Mouse (Mus musculus) forebrain, embryonic 10.5 days (tissue): ENCODE results near the gene Gstz1. TPM values are rescaled to one million over a fixed set of nuclear protein-coding genes. Genes with fewer than 3 reads are reported as not detected.

Experiments used
- polyA plus RNA-seq: library from polyadenylated mRNA; unstranded; fragments of >200 nt; fragmentation: Nextera tagmentation; extraction: Ambion mirVana; gene quantifications from 2 replicates; pipeline ENCODE4 v1.2.1, GENCODE M21; 2016

Gstz1 gene
- polyA plus RNA-seq, 1 experiment from 2014 or later: 28.5 TPM

Other genes starting within 250 kb of the Gstz1 start
- 39.1 and 40.4 TPM in 2 replicates for gene Cipc, start 200.1 kb upstream of the Gstz1 start, polyA plus RNA-seq
- 0.07 TPM in 1 of 2 replicates, not detected in the other for gene Zdhhc22, start 156.7 kb upstream of the Gstz1 start, polyA plus RNA-seq
- gene Tmem63c, start 125.8 kb upstream of the Gstz1 start, polyA plus RNA-seq: 0.15 TPM in 1 of 2 replicates, not detected in the other
- 0.29 and 0.31 TPM in 2 replicates for gene Ngb, start 44.6 kb upstream of the Gstz1 start, polyA plus RNA-seq
- gene Pomt2, start 803 bp downstream of the Gstz1 start, polyA plus RNA-seq: 15.5 and 16.6 TPM in 2 replicates
- gene Samd15, start 52.6 kb downstream of the Gstz1 start, polyA plus RNA-seq: 1.7 and 2.0 TPM in 2 replicates
- gene Tmed8, start 53.3 kb downstream of the Gstz1 start, polyA plus RNA-seq: 3.5 and 3.7 TPM in 2 replicates
- 0.46 and 0.84 TPM in 2 replicates for gene Noxred1, start 91.6 kb downstream of the Gstz1 start, polyA plus RNA-seq
- gene Vipas39, start 119.1 kb downstream of the Gstz1 start, polyA plus RNA-seq: 51.2 and 54.1 TPM in 2 replicates
- gene Ahsa1, start 119.3 kb downstream of the Gstz1 start, polyA plus RNA-seq: 279 and 280 TPM in 2 replicates
- 0.63 and 1.8 TPM in 2 replicates for gene Ism2, start 152.5 kb downstream of the Gstz1 start, polyA plus RNA-seq
- 51.4 and 56.1 TPM in 2 replicates for gene Sptlc2, start 241.2 kb downstream of the Gstz1 start, polyA plus RNA-seq